Mouse (Mus musculus) thymus, postnatal 25 days (tissue): ENCODE measurements at regions not wholly inside any gene's neighbourhood (a gene's known extent, or its start where the extent isn't known, plus 50 kb on each side); places are given as distances from the start of the nearest gene placed in this dataset.
"Not testable (repeated sequence)": the region's sequence is repeated elsewhere in the genome, so short reads cannot be mapped to it uniquely, and the experiment has no call there.

Source experiments
- DNase-seq: peaks from one replicate; pipeline ENCODE4 v3.0.0; 2022

DNA sequence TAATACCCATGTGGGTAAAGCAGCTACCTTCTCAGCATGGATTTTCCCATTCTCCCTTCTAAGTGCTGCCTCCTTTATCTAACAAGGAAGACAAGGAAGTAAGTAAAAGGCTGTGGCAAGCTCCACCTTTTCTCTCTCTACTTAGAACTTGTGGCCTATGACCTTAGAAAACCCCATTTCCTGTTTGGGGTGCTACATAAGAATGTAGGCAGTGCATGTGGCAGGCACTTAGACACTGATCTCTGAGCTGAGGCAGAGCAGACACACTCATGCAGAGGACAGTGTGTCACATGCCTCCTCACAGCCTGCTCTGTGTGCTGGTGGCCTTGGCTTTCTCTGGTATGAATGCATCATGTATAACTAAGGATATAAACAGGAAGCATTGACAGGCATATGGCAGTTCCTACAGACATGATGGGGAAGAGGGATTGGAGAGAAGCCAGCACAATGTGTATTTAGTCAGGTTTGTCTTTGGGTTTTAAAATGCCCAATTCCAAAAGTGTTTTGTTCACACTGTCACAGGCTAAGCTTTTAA is 694.5 kb downstream of the Dad1 start:
- DNase-seq = peak; percentile 54

DNA sequence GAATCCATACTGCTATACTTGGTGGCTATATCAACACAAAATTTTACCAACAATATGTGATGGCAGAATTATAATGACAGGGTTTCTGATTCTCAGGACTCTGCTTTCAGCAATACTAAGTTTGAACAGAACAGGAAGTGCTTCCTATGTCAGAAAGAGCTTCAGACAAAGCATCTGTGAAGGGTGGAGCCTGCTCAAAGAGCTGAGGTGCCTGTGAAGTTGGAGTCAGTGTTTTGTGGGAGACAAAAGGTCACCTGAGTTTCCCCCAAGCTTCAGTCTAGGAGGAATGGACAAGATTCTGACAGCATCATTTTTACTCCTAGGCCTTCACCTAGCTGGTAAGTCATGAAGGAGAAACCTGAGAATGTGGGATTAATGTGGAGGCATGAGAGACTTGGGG is 700.1 kb downstream of the Dad1 start:
- DNase-seq = peak; percentile 46

DNA sequence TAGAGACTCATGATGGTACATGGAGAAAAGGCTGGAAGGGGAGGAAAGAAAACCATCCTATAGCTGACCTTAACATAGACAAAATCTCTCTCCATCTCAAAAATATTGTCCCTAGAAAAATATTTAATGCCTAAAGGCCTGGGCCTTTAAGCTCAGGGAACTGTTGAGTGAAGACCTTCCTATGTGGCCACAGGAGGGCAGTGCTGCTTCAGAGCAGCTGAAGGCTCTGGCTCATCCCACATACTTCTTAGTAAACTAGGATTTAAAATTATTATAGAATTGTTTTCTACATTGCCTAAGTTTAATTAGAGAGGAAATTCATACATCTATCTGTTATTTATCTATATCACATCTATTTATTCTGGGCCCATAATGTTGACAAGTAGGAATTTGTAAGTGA is 706.5 kb downstream of the Dad1 start:
- peak; percentile 64 for DNase-seq

DNA sequence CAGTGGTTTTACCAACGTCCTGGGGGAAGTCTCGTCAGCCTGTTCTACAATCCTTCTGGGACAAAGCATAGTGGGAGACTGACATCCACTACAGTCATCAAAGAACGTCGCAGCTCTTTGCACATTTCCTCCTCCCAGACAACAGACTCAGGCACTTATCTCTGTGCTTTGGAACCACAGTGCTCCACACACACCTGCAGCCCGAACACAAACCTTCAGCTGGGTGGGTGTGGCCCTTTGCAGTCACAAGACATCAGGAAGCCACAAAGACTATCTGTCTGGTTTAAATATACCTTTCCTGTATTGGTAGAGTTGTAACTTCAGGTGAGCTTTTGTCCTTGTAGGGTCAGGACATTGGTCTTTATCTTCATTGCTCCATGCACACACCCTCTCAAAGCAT is 708.6 kb downstream of the Dad1 start:
- peak; percentile 52 for DNase-seq

DNA sequence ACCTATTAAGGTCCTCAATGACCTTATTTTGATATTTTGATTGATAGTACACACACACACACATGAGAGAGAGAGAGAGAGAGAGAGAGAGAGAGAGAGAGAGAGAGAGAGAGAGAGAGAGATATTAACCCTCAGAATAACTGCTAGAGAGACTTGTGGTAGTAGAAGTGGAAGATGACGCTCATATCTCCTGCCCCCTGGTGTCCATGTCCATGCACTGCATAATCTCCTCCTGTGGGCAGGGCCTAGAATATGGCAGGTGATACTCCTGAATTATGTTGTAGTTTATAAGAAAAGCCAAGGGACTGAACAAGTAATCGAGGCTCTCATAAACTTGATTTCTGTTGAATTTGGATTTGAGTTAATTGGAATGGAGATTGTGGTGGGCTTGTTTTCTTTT is 712.3 kb downstream of the Dad1 start:
- peak; percentile 79 for DNase-seq

DNA sequence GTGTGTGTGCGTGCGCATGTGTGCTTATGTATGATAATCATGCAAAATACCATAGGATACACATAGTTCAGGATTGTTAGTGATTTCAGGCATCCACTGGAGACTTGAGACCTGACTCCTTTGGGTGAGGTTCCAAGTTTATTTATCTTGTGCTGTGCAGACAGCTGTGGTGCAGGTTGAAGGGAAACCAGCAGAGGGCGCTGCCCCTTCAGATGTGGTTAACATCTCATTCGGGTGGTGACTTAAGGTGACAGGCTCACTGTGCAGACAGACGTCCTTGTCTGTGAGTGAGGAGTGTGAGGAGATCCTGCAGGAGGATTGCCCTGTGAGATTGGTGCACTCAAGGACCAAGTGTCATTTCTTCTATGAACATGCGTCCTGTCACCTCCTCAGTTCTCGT is 716.0 kb downstream of the Dad1 start:
- DNase-seq = peak; percentile 77

DNA sequence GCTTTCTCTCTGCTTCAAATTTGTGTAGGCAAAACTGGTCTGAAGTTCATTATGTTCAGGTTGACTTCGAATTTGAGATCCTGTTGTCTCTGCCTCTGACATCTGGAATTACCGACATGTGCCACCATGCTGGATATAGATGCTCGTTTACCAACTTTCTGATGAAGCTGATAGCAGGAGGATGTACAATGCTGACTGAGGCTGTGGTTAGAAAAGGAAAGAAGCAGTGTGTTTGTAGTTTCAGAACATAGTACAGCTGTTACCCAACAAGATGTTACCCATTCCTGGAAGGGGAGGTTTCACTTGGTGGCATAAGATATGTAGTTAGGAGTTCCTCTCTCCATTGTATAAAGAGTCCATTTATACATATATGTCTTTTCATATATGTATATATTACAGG is 730.5 kb downstream of the Dad1 start:
- not testable (repeated sequence) for DNase-seq

DNA sequence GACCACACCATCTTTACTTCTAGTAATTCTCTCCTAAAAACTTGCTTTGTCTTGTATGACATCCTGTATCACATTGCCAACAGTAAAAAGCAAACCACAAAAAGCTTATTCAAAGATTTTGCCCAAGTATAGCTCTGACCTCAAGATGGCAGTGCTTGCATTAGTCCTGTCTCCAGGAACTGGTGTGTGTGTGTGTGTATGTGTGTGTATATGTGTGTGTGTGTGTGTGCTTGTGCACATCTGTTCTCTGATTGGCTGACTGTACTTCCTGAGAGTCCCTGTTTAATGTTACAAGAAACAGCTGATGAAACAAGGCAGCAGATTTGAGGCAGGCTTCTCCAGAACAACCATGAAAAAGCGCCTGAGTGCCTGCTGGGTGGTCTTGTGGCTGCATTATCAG is 735.0 kb downstream of the Dad1 start:
- DNase-seq = not testable (repeated sequence)

DNA sequence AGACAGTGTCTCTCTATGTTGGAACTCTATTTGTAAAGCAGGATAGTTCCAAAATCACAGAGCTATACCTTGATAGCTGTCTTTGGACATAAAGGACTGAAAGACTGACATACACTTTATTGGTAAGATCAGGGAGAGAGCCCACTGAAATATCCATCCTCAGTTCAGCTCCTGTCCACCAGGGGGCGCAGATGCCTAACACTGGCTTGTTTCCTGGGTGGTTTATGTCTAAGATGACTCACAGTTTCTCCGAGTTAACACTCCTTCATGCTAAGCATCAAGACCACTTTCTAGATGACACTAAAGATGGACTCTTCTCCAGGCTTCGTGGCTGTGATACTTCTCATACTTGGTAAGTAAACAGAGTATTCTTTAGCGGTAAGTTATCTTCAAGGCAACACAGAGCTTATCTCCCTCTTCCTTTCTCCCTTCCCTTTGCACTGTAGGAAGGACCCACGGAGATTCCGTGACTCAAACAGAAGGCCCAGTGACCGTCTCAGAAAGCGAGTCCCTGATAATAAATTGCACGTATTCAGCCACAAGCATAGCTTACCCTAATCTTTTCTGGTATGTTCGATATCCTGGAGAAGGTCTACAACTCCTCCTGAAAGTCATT is 737.2 kb downstream of the Dad1 start:
- DNase-seq = not testable (repeated sequence)

DNA sequence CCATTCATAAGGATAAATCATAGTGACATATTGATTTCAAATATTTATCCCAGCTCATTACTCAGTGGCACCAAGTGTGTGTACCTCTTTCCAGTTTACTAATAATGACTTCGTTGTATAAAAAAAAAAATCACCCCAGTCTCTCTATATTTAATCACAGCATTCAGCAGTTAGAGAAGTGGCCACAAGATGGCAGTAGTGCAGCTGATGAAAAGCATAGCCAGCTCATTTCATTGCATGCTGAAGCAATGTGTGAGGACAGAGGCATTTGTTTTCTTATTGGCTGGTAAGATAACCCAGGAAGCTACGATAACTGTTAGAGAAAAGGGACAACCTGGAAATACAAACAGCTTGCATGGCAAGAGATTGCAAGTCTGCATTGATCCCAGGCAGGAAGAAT is 748.5 kb downstream of the Dad1 start:
- peak; percentile 57 for DNase-seq

DNA sequence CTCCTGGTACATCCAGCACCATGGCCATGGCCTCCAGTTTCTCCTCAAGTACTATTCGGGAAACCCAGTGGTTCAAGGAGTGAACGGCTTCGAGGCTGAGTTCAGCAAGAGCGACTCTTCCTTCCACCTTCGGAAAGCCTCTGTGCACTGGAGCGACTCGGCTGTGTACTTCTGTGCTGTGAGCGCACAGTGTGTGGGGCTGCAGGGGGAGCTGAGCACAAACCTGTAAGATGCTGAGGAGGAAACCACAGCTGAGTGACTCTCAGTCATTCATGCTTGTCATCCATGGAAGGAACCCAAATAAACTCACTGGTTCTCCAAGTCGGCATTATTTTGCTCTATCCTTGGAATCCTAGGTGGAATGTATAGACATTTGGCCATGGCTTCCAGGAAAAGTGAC is 765.5 kb downstream of the Dad1 start:
- DNase-seq = not testable (repeated sequence)

DNA sequence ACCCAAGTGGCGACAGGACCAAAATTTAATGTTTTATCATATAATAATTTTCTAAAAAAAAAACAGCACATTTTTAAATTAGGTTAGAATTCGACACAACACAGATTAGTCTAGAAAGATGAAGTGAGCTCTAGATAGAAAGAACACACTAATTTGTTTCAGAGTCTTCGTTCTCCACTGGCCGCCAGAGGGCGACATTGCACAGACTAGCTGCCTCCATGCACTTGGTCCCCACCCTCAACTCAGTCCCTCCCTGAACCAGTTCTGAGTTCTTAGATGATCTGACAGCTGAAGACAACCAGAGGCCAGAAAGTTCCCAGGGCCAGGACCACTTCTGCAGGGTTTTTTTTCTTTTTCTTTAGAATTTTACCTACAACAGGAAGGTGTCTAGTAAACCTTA is 766.3 kb downstream of the Dad1 start:
- peak; percentile 22 for DNase-seq

DNA sequence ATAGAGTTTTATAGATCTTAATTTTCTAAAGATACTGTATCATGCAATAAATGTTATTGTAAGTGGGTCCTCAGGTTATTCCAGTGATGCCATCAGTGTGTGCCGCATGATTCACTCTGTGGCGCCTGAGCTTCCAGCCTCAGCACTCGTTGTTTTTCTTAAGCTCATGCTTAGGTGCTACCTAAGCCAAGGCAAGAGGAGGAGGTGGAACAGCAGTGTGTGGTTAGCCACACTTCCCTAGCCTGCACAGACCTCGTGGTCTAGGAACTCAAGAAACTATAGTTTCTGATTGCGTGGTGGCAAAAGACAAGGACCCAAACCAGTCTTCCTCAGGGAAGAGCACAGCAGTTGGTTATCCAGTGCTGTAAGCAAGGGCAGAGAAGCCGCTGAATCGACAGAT is 779.7 kb downstream of the Dad1 start:
- not testable (repeated sequence) for DNase-seq

DNA sequence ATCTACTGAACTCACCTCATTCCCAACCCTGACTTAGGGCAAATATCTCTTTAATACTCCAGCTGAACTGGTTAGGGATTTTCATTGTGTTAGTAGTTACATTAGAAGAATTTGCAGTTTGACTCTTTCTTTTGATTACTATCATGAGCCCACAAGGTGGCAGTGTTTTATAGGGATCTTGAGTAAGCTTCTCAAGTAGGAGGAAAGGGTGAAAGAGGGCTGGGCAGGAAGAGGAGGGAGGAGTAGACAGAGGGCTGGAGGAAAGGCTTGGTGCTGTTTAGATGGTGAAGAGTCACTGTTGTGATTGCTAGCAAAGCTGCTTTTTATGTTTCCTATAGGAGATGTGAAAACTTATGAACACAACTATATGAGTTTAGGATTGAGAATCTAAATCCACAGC is 793.1 kb downstream of the Dad1 start:
- DNase-seq = not testable (repeated sequence)

DNA sequence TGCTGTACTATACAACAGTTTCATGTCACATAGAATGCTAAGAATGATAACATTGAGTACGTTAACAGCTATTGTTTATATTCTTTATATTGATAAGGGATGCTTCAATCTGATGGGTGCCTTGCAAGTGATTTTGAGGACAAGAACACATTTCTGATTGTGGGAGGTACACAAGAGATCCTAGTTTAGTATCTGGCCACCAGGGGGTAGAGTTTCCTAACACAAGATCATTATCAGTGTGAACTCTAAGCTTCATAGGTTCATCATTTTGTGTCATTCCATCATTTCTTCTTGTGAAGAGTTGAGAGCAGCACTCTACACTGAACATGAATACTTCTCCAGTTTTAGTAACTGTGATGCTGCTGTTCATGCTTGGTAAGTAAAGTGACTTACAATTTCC is 799.9 kb downstream of the Dad1 start:
- DNase-seq = no peak

DNA sequence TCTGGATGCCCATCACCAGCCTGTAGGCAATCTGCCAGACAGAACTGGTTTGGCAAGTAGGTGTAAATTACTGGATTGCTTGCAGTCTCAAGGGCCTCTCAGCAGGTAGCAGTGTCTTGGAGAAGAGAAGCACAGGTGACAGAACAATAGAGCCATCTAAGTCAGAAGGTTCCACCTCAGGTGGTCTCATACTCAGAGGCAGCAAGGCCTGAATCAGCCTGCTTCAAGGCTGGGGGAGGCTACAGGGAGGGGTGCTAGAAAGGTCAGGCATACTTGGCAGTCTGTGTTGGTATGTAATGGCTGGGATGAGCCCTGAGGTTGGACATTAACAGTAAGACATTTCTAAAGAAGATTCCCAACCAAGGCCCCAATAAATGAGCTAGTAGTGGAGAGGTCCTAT is 814.3 kb downstream of the Dad1 start:
- DNase-seq = not testable (repeated sequence)

DNA sequence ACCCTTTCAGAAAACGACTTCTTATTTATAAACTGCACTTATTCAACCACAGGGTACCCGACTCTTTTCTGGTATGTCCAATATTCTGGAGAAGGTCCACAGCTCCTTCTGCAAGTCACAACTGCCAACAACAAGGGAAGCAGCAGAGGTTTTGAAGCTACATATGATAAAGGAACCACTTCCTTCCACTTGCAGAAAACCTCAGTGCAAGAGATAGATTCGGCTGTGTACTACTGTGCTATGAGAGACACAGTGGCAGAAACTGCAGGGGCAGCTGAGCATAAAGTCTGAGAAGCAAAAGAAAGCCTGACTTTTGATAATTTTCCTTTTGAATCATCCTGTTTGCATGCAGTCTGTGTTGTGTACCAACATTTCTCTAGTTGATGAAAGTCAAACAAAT is 823.8 kb downstream of the Dad1 start:
- DNase-seq = not testable (repeated sequence)

DNA sequence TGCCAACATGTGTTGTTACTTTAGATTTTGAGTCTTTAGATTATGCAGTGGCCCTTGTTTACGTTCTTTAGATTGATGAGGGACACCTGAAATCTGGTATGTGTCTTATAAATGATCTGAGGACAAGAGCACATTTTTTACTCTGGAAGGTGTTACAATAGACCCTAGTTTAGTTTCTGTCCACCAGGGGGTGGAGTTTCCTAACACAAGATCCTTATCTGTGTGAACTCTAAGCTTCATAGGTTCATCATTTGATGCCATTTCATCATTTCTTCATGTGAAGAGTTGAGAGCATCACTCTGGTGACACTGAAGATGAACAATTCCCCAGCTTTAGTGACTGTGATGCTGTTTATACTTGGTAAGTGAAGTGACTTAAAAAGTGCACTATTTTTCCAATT is 825.5 kb downstream of the Dad1 start:
- DNase-seq = not testable (repeated sequence)

DNA sequence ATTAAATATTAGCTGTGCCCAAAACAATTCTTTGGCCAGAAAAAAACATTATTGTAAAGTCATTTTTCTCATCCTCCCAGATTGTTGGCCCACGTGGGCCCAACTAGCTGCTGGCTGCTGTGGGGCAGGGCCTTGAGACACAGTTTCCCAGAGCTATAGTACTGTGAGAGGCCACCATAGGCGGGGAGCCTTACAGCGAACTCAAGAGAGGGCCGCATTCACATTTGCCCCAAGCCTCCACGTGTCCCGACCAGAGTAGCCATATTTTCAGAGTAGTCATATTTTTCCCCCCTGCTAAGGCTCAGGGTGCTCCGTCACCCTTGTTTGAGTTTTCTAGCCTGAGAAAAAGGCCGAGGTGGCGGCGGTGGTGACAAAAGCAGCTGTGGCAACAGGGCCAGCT is 826.3 kb downstream of the Dad1 start:
- DNase-seq = not testable (repeated sequence)

DNA sequence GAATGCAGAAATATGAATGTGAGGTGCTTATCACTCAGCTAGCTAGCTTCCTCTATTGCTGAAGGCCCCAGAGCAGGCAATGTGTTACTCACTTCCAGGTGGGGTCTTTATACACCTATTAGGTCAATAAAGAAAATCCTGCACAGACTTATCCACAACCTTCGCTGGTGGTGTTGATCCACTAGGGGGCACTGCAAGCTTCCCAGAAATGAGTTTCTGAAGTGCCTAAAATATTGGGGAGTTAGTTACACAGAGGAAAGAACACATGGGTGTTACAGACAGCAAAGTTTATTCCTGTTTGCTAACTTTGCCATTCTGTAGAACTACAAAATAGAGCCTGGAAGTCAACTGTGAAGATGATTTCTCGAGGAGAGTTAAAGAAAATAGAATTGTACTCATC is 836.9 kb downstream of the Dad1 start:
- peak; percentile 38 for DNase-seq

DNA sequence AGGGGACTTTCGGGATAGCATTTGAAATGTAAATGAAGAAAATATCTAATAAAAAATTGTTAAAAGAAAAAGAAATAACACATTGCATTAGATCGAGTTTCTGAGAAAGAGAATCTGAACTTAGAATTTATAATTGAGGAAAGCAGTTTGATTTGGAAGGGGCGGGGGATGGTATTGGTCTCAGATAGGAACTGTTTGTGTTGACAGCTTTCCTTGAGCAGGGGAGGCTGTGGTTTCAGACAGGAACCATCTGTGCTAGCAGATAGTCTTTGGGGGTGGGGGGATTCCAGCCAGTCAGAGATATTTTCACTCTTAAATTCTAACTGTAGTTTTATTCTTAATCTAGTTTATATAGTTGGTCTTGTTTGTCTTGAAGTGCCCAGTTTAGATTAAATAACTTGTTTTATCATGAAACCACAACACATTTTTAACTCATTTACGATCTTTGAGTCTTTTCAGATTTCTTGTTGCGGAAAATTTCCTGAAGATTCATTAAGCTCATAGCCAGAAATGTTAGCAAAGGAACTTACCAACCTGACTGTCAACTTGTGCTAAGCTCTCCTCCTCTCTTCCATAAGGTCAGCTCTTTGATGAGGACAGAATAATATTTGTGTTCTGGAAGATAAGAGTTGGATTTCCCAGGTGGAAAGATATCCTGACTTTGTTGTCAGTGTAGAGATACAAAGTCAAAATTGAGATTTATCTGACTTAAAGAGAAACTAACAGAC is 846.2 kb downstream of the Dad1 start:
- DNase-seq = not testable (repeated sequence)

DNA sequence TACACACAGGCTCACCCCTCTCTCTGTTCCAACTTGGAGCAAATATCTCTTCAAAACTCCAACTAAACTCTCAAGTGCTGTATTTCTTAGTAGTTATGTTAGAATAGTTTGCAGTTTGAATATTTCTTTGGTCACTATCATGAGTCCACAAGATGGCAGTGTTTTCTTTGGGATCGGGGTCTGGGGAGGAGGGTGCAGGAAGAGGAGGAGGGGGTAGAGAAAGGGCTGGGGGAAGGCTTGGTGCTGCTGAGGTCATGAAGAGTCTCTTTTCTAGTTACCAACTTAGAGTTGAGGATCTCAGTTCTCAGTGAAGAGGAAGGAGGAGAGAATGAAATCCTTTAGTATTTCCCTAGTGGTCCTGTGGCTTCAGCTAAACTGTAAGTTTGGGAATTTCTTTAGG is 863.6 kb downstream of the Dad1 start:
- not testable (repeated sequence) for DNase-seq

DNA sequence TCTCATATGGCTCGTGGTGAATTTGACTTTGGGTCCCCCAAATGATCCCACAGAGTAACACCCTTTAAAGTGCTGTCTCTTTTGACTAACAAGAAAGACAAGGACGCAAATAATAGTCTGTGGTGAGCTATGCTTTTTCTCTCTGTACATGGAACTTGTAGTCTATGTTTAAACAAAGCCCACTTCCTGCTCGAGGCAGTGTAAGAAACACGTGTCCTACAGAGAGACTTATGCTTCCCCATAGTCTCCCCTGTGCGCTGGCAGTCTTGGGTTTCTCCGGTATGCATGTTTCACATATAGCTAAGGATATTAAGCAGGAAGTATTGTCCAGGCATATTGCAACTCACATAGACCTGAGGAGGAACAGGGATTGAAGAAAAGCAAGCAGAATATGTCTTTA is 879.0 kb upstream of the Olfr1507 start:
- peak; percentile 27 for DNase-seq

DNA sequence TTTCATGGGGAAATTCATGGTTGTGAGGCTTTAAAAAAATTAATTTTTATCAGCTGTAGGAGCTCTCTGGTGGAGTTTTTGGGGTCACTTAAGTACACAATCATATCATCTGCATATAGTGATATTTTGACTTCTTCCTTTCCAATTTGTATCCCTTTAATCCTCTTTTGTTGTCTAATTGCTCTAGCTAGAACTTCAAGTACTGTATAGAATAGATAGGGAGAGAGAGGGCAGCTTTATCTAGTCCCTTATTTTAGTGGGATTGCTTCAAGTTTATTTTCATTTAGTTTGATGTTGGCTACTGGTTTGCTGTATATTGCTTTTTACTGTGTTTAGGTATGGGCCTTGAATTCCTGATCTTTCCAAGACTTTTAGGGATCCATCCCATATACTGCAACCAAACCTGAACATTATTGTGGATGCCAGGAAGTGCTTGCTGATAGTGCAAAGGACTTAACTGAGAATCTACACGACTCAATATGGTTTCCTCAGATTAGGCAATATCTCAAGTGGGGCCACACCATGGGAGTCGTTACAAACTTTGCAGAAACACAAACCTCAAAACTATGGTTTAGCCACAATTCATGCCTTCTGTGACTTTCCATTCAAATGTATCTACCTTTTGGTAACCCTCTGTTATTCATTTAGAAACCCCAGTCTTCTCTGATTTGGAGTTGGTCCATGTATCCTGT is 878.4 kb upstream of the Olfr1507 start:
- not testable (repeated sequence) for DNase-seq
